Mouse (Mus musculus) kidney, adult 2 months (tissue): Measurements from ENCODE around the gene Csrnp1. TPM values are rescaled to one million over a fixed set of nuclear protein-coding genes. Genes with fewer than 3 reads are reported as not detected.

Source experiments
- DNase-seq: peaks from one replicate; pipeline ENCODE4 v3.0.0; 2021
- H3K27ac ChIP-seq: fragments of 200-500 bp; 2 replicates; pipeline ENCODE4 v1.5.1; 2012; ENCODE audit warnings: low read depth, low read length, control low read depth, inconsistent platforms; ENCODE audit not compliant: insufficient read depth
- H3K27me3 ChIP-seq: fragments of 200-500 bp; replicated peaks from 2 replicates; pipeline ENCODE4 v1.6.1; 2012; ENCODE audit warnings: mild to moderate bottlenecking, moderate library complexity, low read length, inconsistent platforms; ENCODE audit not compliant: control insufficient read depth, insufficient read depth
- H3K36me3 ChIP-seq: fragments of 200-500 bp; 2 replicates; pipeline ENCODE4 v1.6.1; 2012; ENCODE audit warnings: mild to moderate bottlenecking, moderate library complexity, low read length, inconsistent platforms; ENCODE audit not compliant: control insufficient read depth, insufficient read depth
- H3K4me1 ChIP-seq: fragments of 200-500 bp; 2 replicates; pipeline ENCODE4 v1.6.1; 2011; ENCODE audit warnings: low read length; ENCODE audit not compliant: control insufficient read depth, insufficient read depth
- H3K4me3 ChIP-seq: fragments of 200-500 bp; 2 replicates; pipeline ENCODE4 v1.5.1; 2011; ENCODE audit warnings: mild to moderate bottlenecking, low read depth, low read length, control low read depth; ENCODE audit not compliant: insufficient read depth
- CTCF ChIP-seq: fragments of 200-500 bp; conservative IDR thresholded peaks from 2 replicates; pipeline ENCODE4 v1.5.1; 2011; ENCODE audit warnings: low read depth, mild to moderate bottlenecking, control low read depth, low read length, moderate library complexity, mixed read lengths; ENCODE audit not compliant: insufficient read depth, insufficient read length
- POLR2A ChIP-seq: fragments of 200-500 bp; IDR thresholded peaks from one replicate; pipeline ENCODE4 v1.6.1; 2011; ENCODE audit warnings: low read depth, low read length, control low read depth
- WGBS: fragments of 180-500 bp; shearing (Covaris S2); methylation state at CpG from one replicate; pipeline ENCODE4 v1.1.7; 2018; 5-methylcytosine and 5-hydroxymethylcytosine counted together
- polyA plus RNA-seq: library from polyadenylated mRNA; depleted of rRNA; stranded (reverse); fragments of >200 nt; gene quantifications from 2 replicates; pipeline ENCODE4 v1.2.3, GENCODE M21; 2012

Gene Csrnp1
- polyA plus RNA-seq, 1 experiment = 14.8 TPM

DNA sequence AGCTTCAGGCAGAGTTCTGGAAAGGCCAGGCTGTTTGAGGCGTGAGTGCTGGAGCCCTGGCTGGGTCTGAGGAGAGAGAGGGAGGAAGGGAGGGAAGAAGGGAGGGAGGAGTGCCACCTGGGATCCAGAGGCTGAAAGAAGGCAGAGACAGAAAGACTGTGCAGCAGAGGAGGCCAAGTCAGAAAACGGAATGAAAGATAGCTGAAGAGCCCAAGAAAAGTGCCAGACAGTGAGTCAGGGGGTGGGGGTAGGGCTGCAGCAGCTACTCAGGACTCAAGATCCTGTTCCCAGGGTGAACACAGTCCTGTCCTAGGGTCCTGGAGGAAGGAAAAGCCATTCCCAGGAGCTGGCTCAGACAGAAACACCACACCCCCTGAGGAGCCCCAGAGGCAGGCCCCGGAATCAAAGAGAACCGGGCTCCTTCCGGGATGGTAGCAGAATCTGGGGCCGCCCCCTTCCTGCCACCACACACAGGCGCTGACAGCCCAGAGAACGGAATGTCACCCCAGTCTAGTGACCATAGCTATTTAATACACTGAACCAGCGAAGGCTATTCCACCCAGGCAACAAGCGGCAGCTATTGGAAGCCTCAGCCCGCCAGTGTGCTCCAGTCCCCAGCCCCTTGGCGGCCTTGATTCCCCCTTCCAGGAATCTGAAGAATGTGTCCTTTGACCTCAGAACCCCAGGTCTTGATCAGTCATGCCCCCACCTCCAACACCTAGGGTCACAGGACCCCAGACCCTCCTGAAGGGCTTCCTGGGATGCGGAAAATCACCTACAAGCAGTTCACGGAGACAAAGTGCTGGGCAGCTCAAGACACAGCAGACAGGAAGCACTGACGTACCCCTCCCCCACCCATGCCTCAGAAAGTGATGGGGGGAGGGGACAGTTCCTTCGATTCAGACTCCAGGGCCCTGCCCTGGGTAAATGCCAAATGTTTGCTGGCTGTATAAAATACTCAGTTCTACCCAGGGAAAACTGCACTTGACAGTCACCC is 3.0 kb downstream of the Csrnp1 start:
- peak; percentile 92 for DNase-seq
- H3K27me3 ChIP-seq = no peaks in the 10 kb centered on the region
- H3K4me1 ChIP-seq = peaks cover 61% of the 10 kb centered on the region
- peak overlapping the region; percentile 96 for H3K4me3 ChIP-seq
- TF ChIP-seq POLR2A = no peak
- TF ChIP-seq CTCF = no peak
- H3K27ac ChIP-seq = peak overlapping the region; percentile 84
- WGBS = 1% methylated on average over 16 of the region's 16 CpGs
- no peaks in the 10 kb centered on the region for H3K36me3 ChIP-seq

DNA sequence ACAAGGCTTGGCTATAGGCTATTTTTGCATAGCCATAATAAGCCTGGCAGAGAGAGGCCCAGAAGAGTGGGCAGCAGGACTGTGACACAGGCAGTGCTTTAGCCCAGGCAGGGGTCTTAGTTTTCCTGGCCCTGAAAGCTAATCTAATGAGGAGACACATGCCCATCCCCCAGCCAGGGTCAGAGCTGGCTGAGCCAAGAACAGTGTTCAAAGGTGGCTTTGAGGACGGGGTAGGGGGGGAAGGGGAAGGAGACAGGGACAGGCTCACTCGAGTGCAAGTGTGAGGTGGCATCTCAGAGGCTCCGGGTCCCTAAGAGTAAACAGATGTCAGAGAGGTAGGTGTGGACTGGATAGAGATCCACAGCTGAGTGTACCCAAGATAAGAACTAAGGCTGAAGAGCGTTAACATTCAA is 3.7 kb downstream of the Csrnp1 start:
- DNase-seq = peak; percentile 71
- Histone ChIP-seq H3K4me3 (no peak overlapping the region; the same call in 1 of the 2 replicates), H3K4me1 (peaks cover 61% of the 10 kb centered on the region), H3K27ac (peak overlapping the region; percentile 76), H3K36me3 (no peaks in the 10 kb centered on the region), H3K27me3 (no peaks in the 10 kb centered on the region)
- TF ChIP-seq CTCF = no peak
- TF ChIP-seq POLR2A = no peak
- 6% methylated on average over 4 of the region's 4 CpGs for WGBS

DNA sequence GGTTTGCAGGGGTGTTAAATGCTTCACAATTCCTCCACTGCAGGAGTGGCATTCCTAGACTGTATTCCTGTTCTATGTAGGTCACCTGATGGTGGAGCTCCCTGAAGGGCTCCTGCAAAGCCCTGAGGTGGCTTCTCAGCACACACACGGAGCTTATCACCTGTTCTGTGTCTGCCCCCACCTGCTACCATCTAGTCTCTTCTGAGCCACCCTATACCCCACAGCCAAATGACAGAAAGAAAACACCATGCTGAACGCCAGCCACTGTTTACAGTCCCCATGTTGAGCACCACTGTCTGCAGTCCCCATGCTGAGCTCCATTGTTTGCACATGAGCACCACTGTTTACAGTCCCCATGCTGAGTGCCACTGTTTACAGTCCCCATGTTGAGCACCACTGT is 4.7 kb downstream of the Csrnp1 start:
- Histone ChIP-seq H3K4me3 (no peak overlapping the region), H3K4me1 (peaks cover 66% of the 10 kb centered on the region), H3K27ac (no peak overlapping the region), H3K27me3 (no peaks in the 10 kb centered on the region), H3K36me3 (no peaks in the 10 kb centered on the region)
- TF ChIP-seq CTCF (no peak), POLR2A (no peak)
- WGBS = 66% methylated on average over 2 of the region's 2 CpGs
- no peak for DNase-seq

DNA sequence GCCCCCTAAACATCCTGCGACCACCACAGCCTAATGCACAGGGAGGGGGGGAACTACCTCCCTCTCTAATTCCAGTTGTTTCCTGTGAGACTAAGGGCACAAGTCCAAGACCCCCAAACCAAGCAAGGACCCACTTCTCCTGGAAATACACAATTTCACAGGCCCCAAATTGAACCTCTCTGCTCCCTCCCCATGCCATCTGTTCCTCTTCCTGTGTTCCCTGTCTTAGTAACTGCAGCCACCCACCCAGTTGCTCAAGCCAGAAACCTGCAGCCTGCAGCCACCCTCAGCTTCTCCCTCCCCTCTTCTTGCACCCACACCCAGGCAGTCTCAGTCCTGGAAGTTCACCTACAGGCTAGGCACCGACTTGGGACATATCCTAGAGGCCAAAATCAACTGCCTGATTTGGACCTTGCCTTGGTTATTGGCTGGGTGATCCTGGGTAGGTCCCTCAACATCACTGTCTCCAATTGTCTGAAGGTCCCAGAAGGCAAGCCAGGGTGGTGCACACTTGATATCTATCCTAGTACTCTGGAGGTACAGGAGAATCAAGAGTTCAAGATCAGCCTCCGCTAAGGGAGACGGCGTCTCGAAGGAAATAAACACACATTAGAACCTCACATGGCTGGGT is 5.5 kb downstream of the Csrnp1 start:
- DNase-seq = no peak
- peaks cover 2% of the 10 kb centered on the region; the same call in 1 of the 2 replicates for H3K36me3 ChIP-seq
- peaks cover 61% of the 10 kb centered on the region for H3K4me1 ChIP-seq
- H3K4me3 ChIP-seq = no peak overlapping the region
- no peak overlapping the region for H3K27ac ChIP-seq
- no peaks in the 10 kb centered on the region for H3K27me3 ChIP-seq
- 74% methylated on average over 6 of the region's 6 CpGs for WGBS
- TF ChIP-seq CTCF (no peak), POLR2A (no peak)

DNA sequence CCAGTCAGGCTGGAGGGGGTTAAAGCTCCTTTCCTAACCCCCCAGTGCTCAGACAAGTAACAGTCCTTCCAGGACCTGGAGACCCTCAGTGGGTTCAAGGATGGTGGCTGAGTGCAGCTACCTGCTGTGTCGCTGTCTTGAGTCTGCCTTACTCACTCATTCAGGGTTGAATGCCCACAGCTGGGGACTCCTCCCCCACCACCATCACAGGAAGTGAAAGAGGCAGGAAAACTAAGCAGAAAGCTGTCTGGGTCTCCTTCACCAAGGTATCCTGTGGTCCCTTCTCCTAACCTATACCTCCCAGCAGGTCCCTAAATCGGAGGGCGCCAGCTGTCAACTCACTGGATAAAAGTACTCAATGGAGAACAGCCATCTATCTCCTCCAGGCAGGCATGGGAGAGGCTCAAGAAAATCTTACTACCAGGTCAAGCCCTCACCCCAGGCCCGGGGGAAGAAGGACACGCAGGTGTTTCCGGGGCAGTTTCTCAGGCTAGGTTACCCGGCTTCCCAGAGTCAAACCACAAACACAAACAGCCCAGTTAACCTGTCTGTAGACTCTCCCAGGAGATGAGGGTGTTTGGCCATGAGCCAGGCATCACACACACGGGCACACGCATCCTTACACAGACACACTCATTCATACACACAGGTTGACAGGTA is 6.2 kb downstream of the Csrnp1 start:
- no peak overlapping the region for H3K4me3 ChIP-seq
- H3K36me3 ChIP-seq = peaks cover 2% of the 10 kb centered on the region; the same call in 1 of the 2 replicates
- peak; percentile 27 for DNase-seq
- H3K27me3 ChIP-seq = no peaks in the 10 kb centered on the region
- 32% methylated on average over 9 of the region's 9 CpGs for WGBS
- no peak for TF ChIP-seq POLR2A
- TF ChIP-seq CTCF = no peak
- H3K4me1 ChIP-seq = peaks cover 61% of the 10 kb centered on the region
- H3K27ac ChIP-seq = 0 out of 2 replicates have a peak overlapping the region, but pooled peaks have one; percentile 18

DNA sequence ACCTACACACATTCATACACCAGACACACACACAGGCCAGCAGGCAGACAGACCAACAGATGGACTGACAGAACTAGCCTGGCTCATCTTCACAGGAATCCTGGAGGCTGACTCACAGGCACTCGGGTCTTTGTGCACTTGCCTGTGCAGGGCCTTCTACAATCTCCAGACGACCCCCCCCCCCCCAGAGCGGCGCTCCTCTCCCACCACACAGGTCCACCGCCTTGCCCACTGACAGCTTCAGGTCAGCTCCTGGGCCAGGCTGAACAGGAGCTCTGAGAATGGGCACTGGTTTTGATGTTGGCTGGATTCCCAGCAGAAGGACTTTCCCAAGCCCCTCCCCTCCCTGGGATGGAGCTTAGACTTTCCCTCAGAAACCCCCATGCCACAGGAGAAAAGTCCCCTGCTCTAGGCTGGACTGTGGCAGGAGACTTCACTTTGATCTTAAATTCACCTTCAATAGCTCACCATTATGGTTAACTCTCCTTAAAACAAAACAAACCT is 6.8 kb downstream of the Csrnp1 start:
- peak overlapping the region; percentile 18; the same call in 1 of the 2 replicates for H3K27ac ChIP-seq
- peak; percentile 69 for DNase-seq

More for the DNA sequence above, 6.8 kb downstream of the Csrnp1 start:
- Histone ChIP-seq H3K36me3 (peaks cover 2% of the 10 kb centered on the region; the same call in 1 of the 2 replicates), H3K27me3 (no peaks in the 10 kb centered on the region), H3K4me3 (no peak overlapping the region), H3K4me1 (peaks cover 60% of the 10 kb centered on the region)
- WGBS = 12% methylated on average over 5 of the region's 5 CpGs
- TF ChIP-seq POLR2A (no peak), CTCF (no peak)
